In genomic region chr11:103117591-103118009, GRCm38 (mm10) we compare ENCODE assay signal across 8 mouse cellular contexts. TPM values are rescaled to one million over a fixed set of nuclear protein-coding genes. Genes with fewer than 3 reads are reported as not detected.
A peak's percentile ranks its signal among the peaks of the same experiment; 100 is the strongest.
DNase-seq lines count a peak whose midpoint lies in the region; ATAC-seq and TF ChIP-seq lines count a peak whose summit lies in the region.

No protein-coding gene starts in this region.

- H3K4me2 ChIP-seq in hindbrain, embryonic 11.5 days (replicated peaks; ENCODE audit: low read depth, low read length) = peak overlapping the region; percentile 80
- peak overlapping the region; percentile 100 for H3K4me2 ChIP-seq in liver, embryonic 14.5 days (ENCODE audit: low read depth)

- peaks cover 11% of the 10 kb centered on the region for H3K27me3 ChIP-seq in hindbrain, embryonic 11.5 days (ENCODE audit: control insufficient read depth, insufficient read depth, low read length)
- no peaks in the 10 kb centered on the region; the same call in 1 of the 2 replicates for H3K27me3 ChIP-seq in liver, embryonic 14.5 days (ENCODE audit: control insufficient read depth, insufficient read depth, low read length)

- H3K4me3 ChIP-seq in cortical plate, adult 2 months (ENCODE audit: insufficient read depth, low read length) = peak overlapping the region; percentile 68
- H3K4me3 ChIP-seq in hindbrain, embryonic 11.5 days (ENCODE audit: low read depth, low read length) = peak overlapping the region; percentile 60
- peak overlapping the region; percentile 86 to 91 for H3K4me3 ChIP-seq in liver, embryonic 14.5 days (ENCODE audit: insufficient read depth in 1 of 2, low read depth in 2 of 2, low read length in 2 of 2)
- peak overlapping the region; percentile 90 for H3K4me3 ChIP-seq in olfactory bulb, adult 2 months (ENCODE audit: insufficient read depth, low read depth, low read length)

- H3K27ac ChIP-seq in cortical plate, adult 2 months (ENCODE audit: insufficient read depth, low read length) = peak overlapping the region; percentile 82; the same call in 1 of the 2 replicates
- no peak overlapping the region for H3K27ac ChIP-seq in hindbrain, embryonic 11.5 days (ENCODE audit: low read depth, low read length)
- no peak overlapping the region for H3K27ac ChIP-seq in liver, embryonic 14.5 days
- H3K27ac ChIP-seq in olfactory bulb, adult 2 months (ENCODE audit: insufficient read depth, low read depth, low read length) = peak overlapping the region; percentile 43

- intact Hi-C loops in left cerebral cortex, postnatal 14 days (cut with DNase I) = loop anchor here (1.0 kb wide), 2 partner anchors 15 to 42 kb away; partner anchors contain the start of gene Hexim2

- no peak for TF ChIP-seq EP300 in liver, embryonic 14.5 days (IDR thresholded peaks at IDR 0.05; ENCODE audit: low read depth)

- under 1% methylated on average over 38 of the region's 38 CpGs for WGBS in hindbrain, embryonic 11.5 days
- under 1% methylated on average over 38 of the region's 38 CpGs for WGBS in liver, embryonic 14.5 days (ENCODE audit: insufficient replicate concordance)
- under 1% methylated on average over 38 of the region's 38 CpGs for WGBS in olfactory bulb, adult 2 months

- H3K4me1 ChIP-seq in cortical plate, adult 2 months (ENCODE audit: control insufficient read depth, insufficient read depth, low read length) = no peaks in the 10 kb centered on the region; the same call in 1 of the 2 replicates
- H3K4me1 ChIP-seq in hindbrain, embryonic 11.5 days (replicated peaks; ENCODE audit: control insufficient read depth, insufficient read depth, low read length) = no peaks in the 10 kb centered on the region
- peaks cover 12 to 15% of the 10 kb centered on the region in 2 experiments for H3K4me1 ChIP-seq in liver, embryonic 14.5 days (replicated peaks; ENCODE audit: control insufficient read depth in 2 of 2, insufficient read depth in 2 of 2, low read length in 1 of 2)
- peaks cover 21% of the 10 kb centered on the region for H3K4me1 ChIP-seq in olfactory bulb, adult 2 months (ENCODE audit: control insufficient read depth, insufficient read depth, low read length)

- H3K9me3 ChIP-seq in hindbrain, embryonic 11.5 days (ENCODE audit: control insufficient read depth, low read length) = no peaks in the 10 kb centered on the region
- H3K9me3 ChIP-seq in liver, embryonic 14.5 days (ENCODE audit: control insufficient read depth, low read length) = no peaks in the 10 kb centered on the region

- TF ChIP-seq CTCF in cortical plate, adult 2 months (IDR thresholded peaks at IDR 0.05; ENCODE audit: extremely low read depth, insufficient read depth, low read length) = no peak
- no peak for TF ChIP-seq CTCF in liver, embryonic 14.5 days (IDR thresholded peaks at IDR 0.05; ENCODE audit: low read depth)
- TF ChIP-seq CTCF in olfactory bulb, adult 2 months (IDR thresholded peaks at IDR 0.05; ENCODE audit: insufficient read depth, low read depth, low read length) = 0 out of 2 replicates have a peak, but pooled peaks have one; percentile 2

- no peak for TF ChIP-seq POLR2A in cortical plate, adult 2 months (IDR thresholded peaks at IDR 0.05; ENCODE audit: extremely low read depth, insufficient read depth, low read length)
- TF ChIP-seq POLR2A in olfactory bulb, adult 2 months (IDR thresholded peaks at IDR 0.05; ENCODE audit: insufficient read depth, low read depth, low read length) = no peak

- H3K36me3 ChIP-seq in hindbrain, embryonic 11.5 days (ENCODE audit: control insufficient read depth, insufficient read depth, low read length) = no peaks in the 10 kb centered on the region
- no peaks in the 10 kb centered on the region for H3K36me3 ChIP-seq in liver, embryonic 14.5 days (replicated peaks; ENCODE audit: control insufficient read depth, insufficient read depth, low read depth)

- ATAC-seq in hindbrain, embryonic 11.5 days (ENCODE audit: low FRiP score) = no peak
- ATAC-seq in liver, embryonic 14.5 days (ENCODE audit: insufficient read depth) = no peak

- peak overlapping the region; percentile 48 for H3K9ac ChIP-seq in hindbrain, embryonic 11.5 days (ENCODE audit: low read depth, low read length)
- peak overlapping the region; percentile 88 for H3K9ac ChIP-seq in liver, embryonic 14.5 days (replicated peaks)

- DNase-seq in embryo, embryonic 10 days (ENCODE audit: low spot score) = peak; percentile 67
- no peak for DNase-seq in embryo, embryonic 9.5 days (ENCODE audit: extremely low spot score)
- DNase-seq in 3T3-L1 (ENCODE audit: low read depth, low spot score) = peak; percentile 50
- peak; percentile 70 for DNase-seq in hindbrain, embryonic 11.5 days (ENCODE audit: low spot score)
- no peak for DNase-seq in liver, embryonic 14.5 days (ENCODE audit: low read depth in 3 of 3, low spot score in 3 of 3)
- DNase-seq in left cerebral cortex, postnatal 14 days (ENCODE audit: low spot score in 2 of 2) = no peak

RNA-seq across cellular contexts. Expression of gene Hexim1, which starts 1.6 kb away (rescaled TPM):
- polyA plus RNA-seq in cortical plate, adult 2 months (2012; rRNA removed) = 22.6 and 22.9 TPM in 2 replicates
- polyA plus RNA-seq in hindbrain, embryonic 11.5 days (2014; fragmentation: Nextera tagmentation; extraction: Ambion mirVana) = 4.1 and 5.4 TPM in 2 replicates
- polyA plus RNA-seq in liver, embryonic 14.5 days (2012; rRNA removed) = 8.4 and 11.4 TPM in 2 replicates
- 2.4 and 2.6 TPM in 2 replicates for polyA plus RNA-seq in liver, embryonic 14.5 days (2014; fragmentation: Nextera tagmentation; extraction: Ambion mirVana)
- not detected in 2 replicates for polyA plus RNA-seq in olfactory bulb, adult 2 months (2012; ENCODE audit: insufficient read depth, insufficient read length, low replicate concordance, missing spikeins)
- 10 to 100 TPM; 43.7 to 45.4 TPM for total RNA-seq in left cerebral cortex, postnatal 14 days (2021)

RNA-seq across cellular contexts. Expression of gene Hexim2, which starts 14.6 kb away (rescaled TPM):
- polyA plus RNA-seq in cortical plate, adult 2 months (2012; rRNA removed) = 10.7 and 11.9 TPM in 2 replicates
- 5.2 and 7.3 TPM in 2 replicates for polyA plus RNA-seq in hindbrain, embryonic 11.5 days (2014; fragmentation: Nextera tagmentation; extraction: Ambion mirVana)
- polyA plus RNA-seq in liver, embryonic 14.5 days (2012; rRNA removed) = 2.2 and 3.5 TPM in 2 replicates
- 3.4 and 4.4 TPM in 2 replicates for polyA plus RNA-seq in liver, embryonic 14.5 days (2014; fragmentation: Nextera tagmentation; extraction: Ambion mirVana)
- not detected in 2 replicates for polyA plus RNA-seq in olfactory bulb, adult 2 months (2012; ENCODE audit: insufficient read depth, insufficient read length, low replicate concordance, missing spikeins)
- 10 to 100 TPM; 15.4 TPM for total RNA-seq in left cerebral cortex, postnatal 14 days (2021)

RNA-seq across cellular contexts. Expression of gene Acbd4, which starts 16.1 kb away (rescaled TPM):
- 40.7 and 46.3 TPM in 2 replicates for polyA plus RNA-seq in cortical plate, adult 2 months (2012; rRNA removed)
- 4.9 and 6.2 TPM in 2 replicates for polyA plus RNA-seq in hindbrain, embryonic 11.5 days (2014; fragmentation: Nextera tagmentation; extraction: Ambion mirVana)
- polyA plus RNA-seq in liver, embryonic 14.5 days (2012; rRNA removed) = 22.2 and 27.3 TPM in 2 replicates
- 49.7 and 63.2 TPM in 2 replicates for polyA plus RNA-seq in liver, embryonic 14.5 days (2014; fragmentation: Nextera tagmentation; extraction: Ambion mirVana)
- not detected in 2 replicates for polyA plus RNA-seq in olfactory bulb, adult 2 months (2012; ENCODE audit: insufficient read depth, insufficient read length, low replicate concordance, missing spikeins)
- 10 to 100 TPM; 71.3 to 71.5 TPM for total RNA-seq in left cerebral cortex, postnatal 14 days (2021)

RNA-seq across cellular contexts. Expression of gene Plcd3, which starts 16.1 kb away (rescaled TPM):
- polyA plus RNA-seq in cortical plate, adult 2 months (2012; rRNA removed) = 17.1 and 21.1 TPM in 2 replicates
- polyA plus RNA-seq in hindbrain, embryonic 11.5 days (2014; fragmentation: Nextera tagmentation; extraction: Ambion mirVana) = 1.0 and 1.7 TPM in 2 replicates
- 0.31 and 0.36 TPM in 2 replicates for polyA plus RNA-seq in liver, embryonic 14.5 days (2012; rRNA removed)
- polyA plus RNA-seq in liver, embryonic 14.5 days (2014; fragmentation: Nextera tagmentation; extraction: Ambion mirVana) = 0.06 and 0.29 TPM in 2 replicates
- not detected in 2 replicates for polyA plus RNA-seq in olfactory bulb, adult 2 months (2012; ENCODE audit: insufficient read depth, insufficient read length, low replicate concordance, missing spikeins)
- total RNA-seq in left cerebral cortex, postnatal 14 days (2021) = 10 to 100 TPM; 14.1 to 14.7 TPM

RNA-seq across cellular contexts. Expression of gene Fmnl1, which starts 53.3 kb away (rescaled TPM):
- polyA plus RNA-seq in cortical plate, adult 2 months (2012; rRNA removed) = 125 and 133 TPM in 2 replicates
- polyA plus RNA-seq in hindbrain, embryonic 11.5 days (2014; fragmentation: Nextera tagmentation; extraction: Ambion mirVana) = 0.91 and 1.1 TPM in 2 replicates
- polyA plus RNA-seq in liver, embryonic 14.5 days (2012; rRNA removed) = 2.3 and 3.5 TPM in 2 replicates
- 2.3 and 3.5 TPM in 2 replicates for polyA plus RNA-seq in liver, embryonic 14.5 days (2014; fragmentation: Nextera tagmentation; extraction: Ambion mirVana)
- 142 TPM in 1 of 2 replicates, not detected in the other for polyA plus RNA-seq in olfactory bulb, adult 2 months (2012; ENCODE audit: insufficient read depth, insufficient read length, low replicate concordance, missing spikeins)
- total RNA-seq in left cerebral cortex, postnatal 14 days (2021) = 100 to 1,000 TPM; 132 to 143 TPM

Comparison
In these comparisons a context has a peak if more than half of its experiments do, and no peak if none do; other contexts are left out.
1. DNase-seq: peak in embryo, embryonic 10 days (single experiment), 3T3-L1 (single experiment) and hindbrain, embryonic 11.5 days (single experiment); none in embryo, embryonic 9.5 days (single experiment), liver, embryonic 14.5 days (0 of 3) and left cerebral cortex, postnatal 14 days (0 of 2).
2. H3K27ac ChIP-seq: peak in cortical plate, adult 2 months (single experiment) and olfactory bulb, adult 2 months (single experiment); none in hindbrain, embryonic 11.5 days (single experiment) and liver, embryonic 14.5 days (single experiment).
3. Peak in every context shown above with its lines, with median percentiles within 50 percentile points of each other: H3K4me3 ChIP-seq.